Mouse (Mus musculus): Measurements from ENCODE around the gene Kansl2. TPM values are rescaled to one million over a fixed set of nuclear protein-coding genes. Genes with fewer than 3 reads are reported as not detected.

Kansl2 gene
- total RNA-seq (2023) = 63.2 TPM

DNA sequence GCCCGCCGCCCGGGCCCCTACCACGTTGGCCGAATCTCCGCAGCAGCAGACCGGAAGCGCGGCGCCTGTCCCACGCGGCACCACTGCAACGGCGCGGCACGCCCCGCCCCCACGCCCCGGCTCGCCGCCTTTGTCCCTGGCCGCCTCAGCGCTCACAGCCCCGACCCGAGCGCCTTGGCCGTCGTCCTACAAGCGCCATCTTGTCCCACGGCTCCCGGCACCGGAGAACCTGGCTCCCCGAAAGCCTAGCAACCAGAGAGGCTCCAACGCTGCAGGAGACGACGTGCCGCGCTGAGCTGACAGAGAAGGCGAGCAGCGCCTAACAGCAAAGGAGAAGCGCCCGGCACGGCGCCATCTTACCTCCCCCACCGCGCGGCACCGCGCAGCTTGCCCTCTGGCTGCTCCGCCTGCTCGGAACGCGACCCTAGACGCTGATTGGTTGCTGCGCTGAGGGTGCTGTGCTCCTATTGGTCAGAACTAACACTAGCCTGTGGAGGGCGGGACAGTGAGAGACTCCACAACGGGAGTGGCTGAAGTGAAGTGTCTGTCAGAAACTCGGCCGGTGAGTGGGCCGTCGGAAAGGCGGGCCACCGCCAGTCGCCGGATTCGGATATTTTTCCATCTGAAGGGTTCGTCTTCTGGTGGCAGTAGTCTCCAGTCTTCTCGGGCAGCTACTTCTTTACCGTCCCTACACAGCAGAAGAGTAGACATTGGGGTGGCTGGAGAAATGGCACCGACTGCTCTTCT, at the start of gene Kansl2:
TSS of gene Kansl2 (minus strand) at position 384 of the 747 bp plus-strand sequence.

DNA sequence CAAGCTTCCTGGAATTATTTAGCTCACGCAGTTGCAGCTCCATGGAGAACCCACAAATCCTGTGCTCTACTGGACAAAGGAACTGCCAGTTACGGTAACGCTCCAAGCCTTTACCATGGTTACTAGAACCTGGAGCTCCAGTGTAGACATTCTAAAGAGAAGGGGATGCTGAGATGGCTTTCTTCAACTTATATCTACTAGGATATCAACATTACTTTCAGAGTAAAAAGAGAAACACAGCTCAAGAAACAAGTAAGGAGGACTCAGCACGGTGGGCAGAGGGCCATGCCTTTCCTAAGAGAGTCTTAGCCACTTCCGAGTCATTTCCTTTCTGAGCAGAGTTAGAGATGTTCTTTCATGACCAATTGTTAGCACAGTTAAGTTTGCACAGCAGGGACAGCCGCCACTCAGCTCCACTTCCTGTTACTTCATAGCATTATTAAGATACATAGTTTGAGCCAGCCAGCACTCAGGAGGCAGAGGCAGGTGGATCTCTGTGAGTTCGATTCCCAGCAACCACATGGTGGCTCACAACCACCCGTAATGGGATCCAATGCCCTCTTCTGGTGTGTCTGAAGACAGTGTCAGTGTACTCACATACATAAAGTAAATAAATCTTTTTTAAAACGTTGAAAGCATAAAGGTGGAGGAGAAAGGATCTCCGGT, 36.9 kb upstream of the Kansl2 start, which contains the start of the genes Ccnt1 and 4930415O20Rik:
TSS of gene Ccnt1 (minus strand) at position 51 of the 666 bp plus-strand sequence.
TSS of gene 4930415O20Rik (plus strand) at position 132 of the 666 bp plus-strand sequence.

DNA sequence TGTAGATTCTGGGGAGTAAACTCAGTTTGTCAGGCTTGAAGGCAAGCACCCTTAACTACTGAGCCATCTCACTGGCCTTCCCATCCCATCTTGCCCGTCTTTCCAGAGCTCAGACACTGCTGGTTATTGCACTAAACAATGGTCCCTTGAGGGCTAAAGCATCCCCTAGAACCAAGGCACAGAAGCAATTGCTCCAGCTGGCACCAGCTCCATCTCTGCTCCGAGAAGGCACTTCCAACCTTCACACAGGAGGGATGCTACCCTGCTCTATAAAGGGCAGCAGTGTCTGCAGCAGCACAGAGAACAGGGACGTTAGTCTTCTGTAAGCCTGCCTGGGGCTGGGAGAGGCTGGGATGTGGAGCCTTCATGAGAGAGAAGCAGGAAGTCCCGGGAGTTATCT, 42.0 kb downstream of the Kansl2 start, which contains the start of gene Olfr279:
TSS of gene Olfr279 (plus strand) at position 301 of the 400 bp plus-strand sequence.

DNA sequence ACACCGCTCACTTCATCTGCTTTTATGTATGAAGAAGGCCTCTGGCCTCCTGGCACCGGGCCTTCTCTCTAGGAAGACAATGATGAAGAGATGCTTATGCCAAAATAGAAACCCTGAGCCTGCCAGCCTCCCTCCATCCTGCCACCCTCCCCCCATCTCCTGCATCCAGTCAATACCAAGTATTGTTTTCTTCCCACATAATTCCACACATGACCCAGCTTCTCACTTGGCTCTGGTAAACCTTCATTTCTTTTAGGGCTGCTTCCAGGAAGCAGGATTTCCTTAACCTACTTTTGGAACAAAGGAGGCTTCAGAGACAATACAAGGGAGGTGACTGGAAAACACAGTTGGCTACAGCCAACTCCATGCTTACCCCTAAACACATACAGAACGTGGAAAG, 51.4 kb downstream of the Kansl2 start, which contains the start of gene Lalba:
TSS of gene Lalba (minus strand) at position 21 of the 400 bp plus-strand sequence.

DNA sequence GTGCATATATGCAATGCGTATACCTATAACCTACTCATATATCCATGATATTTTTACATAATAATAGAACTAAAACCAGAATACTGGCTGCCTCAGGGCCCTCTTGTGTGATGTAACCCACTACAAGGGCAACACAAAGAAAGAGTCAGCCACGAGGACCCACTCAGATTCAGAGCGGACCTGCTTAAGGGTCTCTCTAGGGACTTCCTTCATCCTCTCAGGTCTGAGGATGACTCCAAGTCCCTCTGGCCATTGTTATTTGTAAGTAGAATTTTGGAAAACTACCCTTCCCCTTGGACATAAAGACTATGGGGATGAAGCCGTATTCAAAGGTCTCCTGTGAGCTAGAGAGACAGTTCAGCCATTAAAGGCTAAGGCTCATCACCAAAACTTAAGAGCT, 64.5 kb downstream of the Kansl2 start, which contains the start of gene OR5BS1P:
TSS of gene OR5BS1P (plus strand) at position 301 of the 400 bp plus-strand sequence.

Other genes starting within 250 kb of the Kansl2 start
- not detected for gene Zfp641, start 238.1 kb downstream of the Kansl2 start, total RNA-seq (2023)
- not detected for gene Olfr285, start 216.9 kb downstream of the Kansl2 start, total RNA-seq (2023)
- gene Olfr284, start 193.3 kb downstream of the Kansl2 start, total RNA-seq (2023) = not detected
- gene Olfr283, start 153.3 kb downstream of the Kansl2 start, total RNA-seq (2023) = not detected
- not detected for gene Olfr282, start 103.0 kb downstream of the Kansl2 start, total RNA-seq (2023)
- not detected for gene Olfr281, start 81.7 kb downstream of the Kansl2 start, total RNA-seq (2023)
- not detected for gene OR5BS1P, start 64.4 kb downstream of the Kansl2 start, total RNA-seq (2023)
- not detected for gene Lalba, start 51.5 kb downstream of the Kansl2 start, total RNA-seq (2023)
- not detected for gene Olfr279, start 41.9 kb downstream of the Kansl2 start, total RNA-seq (2023)
- gene Ccnt1, start 36.7 kb upstream of the Kansl2 start, total RNA-seq (2023) = 136 TPM
- gene 4930415O20Rik, start 36.7 kb upstream of the Kansl2 start, total RNA-seq (2023) = not detected
- gene Adcy6, start 75.8 kb upstream of the Kansl2 start, total RNA-seq (2023) = 43.6 TPM
- gene Cacnb3, start 96.6 kb upstream of the Kansl2 start, total RNA-seq (2023) = 1.5 TPM
- gene Ddx23, start 128.6 kb upstream of the Kansl2 start, total RNA-seq (2023) = 139 TPM
- gene Rnd1, start 143.2 kb upstream of the Kansl2 start, total RNA-seq (2023) = 0.44 TPM
- not detected for gene Ccdc65, start 173.9 kb upstream of the Kansl2 start, total RNA-seq (2023)
- 3.0 TPM for gene Fkbp11, start 193.9 kb upstream of the Kansl2 start, total RNA-seq (2023)
- 103 TPM for gene Arf3, start 228.9 kb upstream of the Kansl2 start, total RNA-seq (2023)
- not detected for gene Wnt10b, start 243.9 kb upstream of the Kansl2 start, total RNA-seq (2023)